Mouse (Mus musculus): ENCODE data around the gene Gpr180.
A peak's percentile ranks its signal among the peaks of the same experiment; 100 is the strongest.
"Not testable (repeated sequence)": the region's sequence is repeated elsewhere in the genome, so short reads cannot be mapped to it uniquely, and the experiment has no call there.

Gpr180 gene

GRCm38 (mm10) chr14:118156056-118156455 is 19.1 kb downstream of the Gpr180 start:
- not testable (repeated sequence) for DNase-seq

GRCm38 (mm10) chr14:118156740-118157139 is 19.8 kb downstream of the Gpr180 start:
- DNase-seq, result no peak

DNA sequence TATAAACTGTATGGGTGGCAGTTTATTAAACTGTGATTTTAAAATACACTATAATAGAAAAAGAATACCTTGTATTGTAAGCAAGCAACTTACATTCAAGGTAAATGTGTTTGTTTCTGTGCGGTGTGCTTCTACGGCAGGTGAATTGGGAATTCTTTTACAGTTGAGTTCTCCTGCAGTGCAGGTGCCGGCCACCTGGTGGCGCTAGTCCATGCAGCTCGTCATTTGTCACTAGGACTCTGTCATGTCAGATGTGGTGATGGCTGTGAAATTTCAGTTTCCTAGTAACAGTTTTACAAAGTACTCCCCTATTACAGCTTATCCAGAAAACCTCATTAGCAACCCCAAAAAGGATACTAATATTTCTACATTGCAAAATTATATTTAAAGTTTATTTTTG is 20.2 kb downstream of the Gpr180 start:
- peak; percentile 47 to 62 for DNase-seq

- no peak for DNase-seq
Observed at GRCm38 (mm10) chr14:118161751-118162150, 24.8 kb downstream of the Gpr180 start.

- no peak for DNase-seq
Observed at GRCm38 (mm10) chr14:118162640-118163039, 25.7 kb downstream of the Gpr180 start.

- no peak for DNase-seq
Observed at GRCm38 (mm10) chr14:118168776-118169175, 31.8 kb downstream of the Gpr180 start.

GRCm38 (mm10) chr14:118173590-118174203 is 36.7 kb downstream of the Gpr180 start:
- no peak for DNase-seq

- DNase-seq, result no peak
Observed at GRCm38 (mm10) chr14:118175071-118175693, 38.2 kb downstream of the Gpr180 start.

GRCm38 (mm10) chr14:118175694-118176085 is 38.7 kb downstream of the Gpr180 start:
- no peak for DNase-seq

DNA sequence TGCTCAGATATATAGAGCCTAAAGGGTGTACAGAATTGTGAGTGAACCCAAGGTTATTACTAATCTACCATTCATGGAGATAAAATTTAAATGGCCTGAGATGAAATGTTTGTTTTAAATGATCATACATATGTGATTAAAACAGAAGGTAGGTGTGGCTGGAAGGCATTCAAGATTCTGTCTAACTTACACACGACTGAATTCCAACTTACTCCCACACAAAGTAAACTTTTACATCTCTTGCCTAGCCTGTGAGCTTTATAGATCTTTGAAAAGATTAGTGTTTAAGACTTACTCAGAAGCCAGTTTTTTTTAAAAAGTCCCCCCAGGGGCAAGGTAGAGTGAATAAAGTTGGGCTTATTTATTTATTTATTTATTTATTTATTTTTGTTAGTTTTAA is 42.3 kb downstream of the Gpr180 start:
- no peak for DNase-seq

GRCm38 (mm10) chr14:118179701-118180100 is 42.7 kb downstream of the Gpr180 start:
- DNase-seq, result no peak

DNA sequence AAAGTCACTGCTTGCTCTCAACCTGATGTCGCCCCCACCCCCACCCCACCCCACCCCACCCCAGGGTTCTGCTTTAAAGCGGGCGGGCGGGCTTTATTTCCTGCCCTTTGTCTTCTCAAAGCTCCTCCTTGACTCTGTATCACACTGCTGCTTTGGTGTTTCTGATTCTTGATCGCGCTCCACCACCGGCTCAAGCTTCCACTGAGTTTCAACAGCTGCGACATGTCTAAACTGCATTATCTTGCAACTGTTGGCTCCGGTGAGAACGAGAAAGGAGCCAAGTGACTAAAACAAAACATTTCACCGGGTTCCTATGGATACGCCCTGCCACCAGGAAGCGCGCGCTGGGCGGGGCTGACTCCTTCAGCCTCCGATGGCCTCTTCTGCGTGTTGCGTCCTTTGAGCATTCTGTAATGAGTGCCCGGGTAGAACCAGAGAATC is 43.2 kb downstream of the Gpr180 start:
- peak; percentile 73 to 79 for DNase-seq

DNA sequence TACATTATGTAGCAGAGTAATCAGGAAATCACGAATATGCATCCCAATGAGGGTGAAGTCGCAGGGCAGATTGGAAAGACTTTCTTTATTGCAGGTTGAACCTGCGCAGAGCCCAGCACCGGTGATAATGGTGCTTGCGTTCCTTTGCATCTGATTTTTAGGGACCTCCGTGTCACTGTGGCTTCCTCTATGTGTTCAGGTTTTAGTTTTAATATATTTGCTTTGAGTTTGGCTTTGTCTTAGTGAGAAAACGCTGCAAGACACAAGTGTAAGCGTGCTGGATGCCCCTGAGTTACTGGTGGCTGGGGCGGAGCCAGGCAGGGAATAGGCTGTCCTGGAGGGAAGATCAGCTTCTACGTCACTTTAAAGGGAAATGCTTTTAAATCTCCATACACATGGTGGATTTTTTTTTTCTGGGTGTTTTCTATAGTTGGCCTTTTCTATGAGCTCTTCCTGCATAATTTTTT is 43.8 kb downstream of the Gpr180 start:
- DNase-seq, result peak; percentile 28 to 53

DNA sequence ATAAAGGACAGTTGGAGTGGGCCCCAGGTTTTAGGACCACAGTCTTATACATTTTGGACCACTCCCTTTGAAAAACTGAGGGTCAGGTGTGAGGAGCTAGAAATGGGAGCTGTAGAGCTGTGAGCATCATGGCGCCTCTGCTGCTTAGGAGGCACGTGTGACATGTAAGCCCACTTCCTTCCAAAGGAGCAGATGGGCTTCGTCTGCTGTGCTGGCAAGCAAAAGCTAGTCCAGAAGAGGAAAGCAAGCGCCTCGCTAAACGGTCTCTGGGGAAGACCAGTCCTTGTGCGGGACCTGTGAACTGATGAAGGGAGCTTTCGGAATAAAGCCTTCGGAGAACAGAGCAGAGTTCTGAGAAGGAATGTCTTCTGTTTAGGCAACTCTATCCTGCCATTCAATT is 54.5 kb downstream of the Gpr180 start:
- DNase-seq, result peak in 1 of 2 experiments; percentile 32

DNA sequence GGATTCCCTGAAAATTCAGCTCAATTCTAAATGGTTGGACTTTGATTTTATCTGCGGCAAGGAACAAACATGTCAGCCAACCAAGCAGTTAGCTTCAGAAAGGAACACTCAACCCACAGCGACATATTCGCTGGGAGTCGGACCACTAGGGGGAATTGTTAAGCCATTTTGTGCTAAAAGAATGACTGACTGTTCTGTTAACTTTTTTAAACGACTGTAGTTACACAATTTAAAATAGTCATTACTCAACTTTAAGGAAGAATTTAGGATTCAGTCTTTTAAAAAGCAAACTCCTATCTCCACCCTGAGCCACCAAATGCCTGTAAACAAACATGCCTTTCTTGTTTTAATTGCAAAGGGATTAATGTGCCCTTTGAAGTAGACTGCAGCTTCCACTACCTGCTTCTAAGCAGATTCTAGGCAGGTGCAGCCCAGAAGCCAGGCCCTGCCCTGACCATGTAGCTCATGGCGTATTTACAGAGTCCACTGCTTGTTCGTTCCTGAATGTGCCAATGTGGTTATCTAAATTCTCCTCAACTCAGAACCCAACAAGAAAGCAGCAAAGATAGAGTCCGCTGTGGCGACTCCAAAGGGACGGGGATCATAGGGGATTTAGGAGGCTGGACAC is 56.2 kb downstream of the Gpr180 start:
- DNase-seq, result no peak

DNA sequence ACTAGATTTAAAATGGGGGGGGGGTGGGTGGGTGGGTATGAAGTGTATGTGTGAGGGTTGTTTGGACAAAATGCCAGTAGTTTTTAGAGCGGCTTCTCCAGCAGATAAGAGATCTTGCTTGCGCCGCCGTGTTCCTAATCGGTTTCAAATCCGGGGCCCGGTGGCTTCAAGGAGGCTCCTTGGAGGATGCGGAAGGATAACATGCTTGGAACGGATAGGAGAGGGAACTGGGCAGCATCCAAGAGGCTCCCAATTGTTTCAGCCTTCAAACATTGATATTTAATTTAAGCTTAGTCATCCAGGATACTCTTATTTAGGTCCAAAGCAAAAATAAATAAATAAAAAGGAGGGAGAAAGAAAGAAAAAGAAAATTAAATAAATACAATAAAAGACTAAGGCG is 56.7 kb downstream of the Gpr180 start:
- DNase-seq, result no peak

DNA sequence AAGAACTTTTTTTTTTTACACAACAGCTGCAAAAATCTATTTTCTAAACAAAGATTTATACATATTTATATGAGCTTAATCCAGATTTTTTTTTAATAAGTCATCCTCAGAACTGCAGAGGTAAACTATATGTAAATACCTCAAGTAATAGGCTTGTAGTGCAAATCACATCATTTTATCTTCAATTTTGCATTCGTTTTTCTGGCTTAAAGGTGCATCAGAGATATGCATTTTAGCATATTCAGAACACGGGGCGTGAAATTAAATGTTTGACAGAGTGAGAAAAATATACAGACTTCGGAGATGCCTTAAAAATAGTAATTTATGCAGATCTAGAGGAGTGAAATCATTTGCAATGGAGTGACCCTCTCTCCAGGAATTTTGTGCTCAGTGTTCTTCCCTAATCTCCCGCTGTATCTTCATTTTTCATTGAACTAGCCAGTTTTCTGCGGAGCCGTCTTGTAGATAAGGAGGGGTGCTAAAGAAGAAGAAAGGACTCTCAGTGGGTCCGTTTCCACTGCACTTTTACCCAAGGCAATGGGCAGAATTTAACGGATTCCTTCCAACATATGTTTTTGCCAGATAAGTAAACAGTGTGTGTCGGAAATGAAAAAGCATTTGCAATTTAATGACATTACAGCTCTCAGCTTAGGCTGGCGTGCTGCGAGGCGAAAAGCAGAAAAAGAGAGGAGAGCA is 57.4 kb downstream of the Gpr180 start:
- DNase-seq, result no peak

DNA sequence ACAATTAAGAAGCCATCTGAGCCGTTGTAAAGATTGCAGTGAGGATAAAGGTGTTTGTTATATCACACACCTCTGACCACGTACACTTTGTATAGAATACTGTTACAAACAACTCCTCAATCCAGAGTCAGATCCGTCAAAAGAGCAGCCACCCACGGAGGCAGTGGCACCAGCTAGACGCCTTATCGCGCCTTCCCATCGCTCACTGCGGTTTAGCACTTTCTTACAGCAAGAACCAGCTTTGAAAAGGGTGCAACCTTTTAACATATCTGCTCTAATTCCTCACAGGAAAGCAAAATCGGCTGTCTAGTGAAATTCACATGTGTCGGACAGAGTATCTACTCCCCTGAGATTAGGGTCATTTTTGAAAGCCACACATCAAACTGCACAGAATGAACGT is 60.1 kb downstream of the Gpr180 start:
- no peak for DNase-seq

DNA sequence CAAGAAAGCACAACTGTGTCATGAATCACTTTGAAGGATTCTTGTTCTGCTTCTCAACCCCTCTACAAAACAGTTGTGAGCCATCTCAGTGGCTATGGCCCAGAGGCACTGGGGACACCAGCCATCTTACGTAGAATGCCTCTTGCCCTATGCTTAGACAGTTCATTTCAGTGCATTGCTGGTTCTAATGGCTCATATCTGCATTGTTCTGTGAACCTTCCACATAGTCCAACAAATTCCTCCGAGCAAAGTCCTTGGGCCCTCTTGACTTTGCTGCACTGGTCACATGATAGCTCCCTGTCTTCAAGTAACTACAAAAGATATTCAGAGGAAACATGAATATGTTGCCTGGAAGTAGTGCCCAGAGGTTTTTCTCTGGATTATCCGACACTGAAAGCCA is 63.8 kb downstream of the Gpr180 start:
- DNase-seq, result no peak

DNA sequence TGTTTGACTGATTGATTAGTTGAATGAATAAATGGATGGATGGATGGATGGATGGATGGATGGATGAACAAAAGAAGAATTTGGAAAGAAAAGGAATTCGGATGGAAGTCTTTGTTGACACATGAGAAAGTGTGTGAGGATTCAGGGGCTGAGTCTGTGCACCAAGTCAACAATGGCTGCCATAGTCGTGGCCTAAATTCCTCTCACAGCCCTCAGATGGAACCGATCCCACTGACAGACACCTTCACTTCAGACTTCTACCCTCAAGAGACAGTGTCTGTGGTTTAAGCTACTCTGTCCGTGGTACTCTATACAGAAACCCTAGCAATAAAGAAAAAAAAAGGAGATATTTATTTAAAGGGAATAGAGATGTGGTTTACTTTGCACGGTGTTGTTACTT is 65.0 kb downstream of the Gpr180 start:
- no peak for DNase-seq

DNA sequence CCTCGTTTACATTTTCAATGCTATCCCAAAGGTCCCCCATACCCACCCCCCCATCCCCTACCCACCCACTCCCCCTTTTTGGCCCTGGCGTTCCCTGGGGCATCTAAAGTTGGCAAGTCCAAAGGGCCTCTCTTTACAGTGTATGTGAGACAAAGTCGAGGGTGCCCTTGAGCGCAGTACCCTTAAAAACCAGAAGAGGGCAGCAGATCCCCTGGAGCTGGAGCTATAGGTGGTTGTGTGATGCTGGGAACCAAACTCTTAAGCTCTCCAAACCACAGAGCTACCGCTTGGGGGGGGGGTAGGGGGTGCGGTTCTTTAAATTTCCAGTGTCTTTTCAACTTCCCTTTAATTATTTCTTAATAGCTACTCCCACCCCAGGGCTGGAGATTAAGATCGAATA is 66.1 kb downstream of the Gpr180 start:
- no peak for DNase-seq

- no peak for DNase-seq
Observed at GRCm38 (mm10) chr14:118207347-118207746, 70.4 kb downstream of the Gpr180 start.

- DNase-seq, result peak in 1 of 2 experiments; percentile 15
Observed at GRCm38 (mm10) chr14:118209642-118210041, 72.7 kb downstream of the Gpr180 start.
